Mouse (Mus musculus) embryo, embryonic 10 days (tissue): Measurements from ENCODE around the gene Cnga3.

Experiments used
- DNase-seq: peaks from one replicate; pipeline ENCODE4 v3.0.0-alpha.2; 2015; ENCODE audit warnings: low spot score

Cnga3 gene

DNA sequence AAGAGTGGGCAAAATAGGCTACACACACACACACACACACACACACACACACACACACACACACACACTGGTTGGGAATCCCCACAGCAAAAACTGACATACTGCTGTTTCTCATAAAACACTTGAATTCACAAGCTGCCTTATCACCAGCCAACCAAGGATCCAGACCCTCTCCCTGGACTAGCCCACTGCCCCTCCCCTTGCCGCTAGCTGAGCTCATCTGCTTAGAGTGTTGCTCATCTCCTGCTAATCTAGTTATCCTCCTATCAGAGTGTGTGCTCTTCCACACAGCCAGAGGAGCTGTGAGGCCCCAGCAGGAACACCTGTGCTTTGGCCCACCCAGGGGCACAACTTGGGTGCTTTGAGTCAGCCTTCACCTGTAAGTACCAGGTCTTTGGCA lies at the start of gene Cnga3:
Cnga3 (plus strand) TSS at position 291 of the 400 bp plus-strand sequence.
- no peak for DNase-seq

DNA sequence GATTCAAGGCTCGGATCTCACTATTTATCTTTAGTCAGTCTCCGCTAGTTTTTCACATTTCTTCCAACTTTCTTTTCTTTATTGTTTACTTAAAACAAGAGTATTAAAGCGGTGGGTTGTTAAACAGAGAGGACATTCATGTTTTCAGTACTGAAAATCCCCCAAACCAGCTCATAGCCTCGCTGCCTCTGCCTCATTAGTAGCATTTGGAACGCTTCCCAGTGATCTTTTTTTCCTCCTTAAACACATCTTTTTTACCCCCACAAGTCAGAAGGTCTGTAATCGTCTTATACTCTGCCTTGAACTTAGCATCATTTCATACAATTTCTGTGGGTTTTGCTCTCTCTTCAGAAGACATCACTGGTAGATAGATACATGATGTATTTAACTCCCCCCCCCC lies 48.2 kb upstream of the Cnga3 start:
- no peak for DNase-seq

DNA sequence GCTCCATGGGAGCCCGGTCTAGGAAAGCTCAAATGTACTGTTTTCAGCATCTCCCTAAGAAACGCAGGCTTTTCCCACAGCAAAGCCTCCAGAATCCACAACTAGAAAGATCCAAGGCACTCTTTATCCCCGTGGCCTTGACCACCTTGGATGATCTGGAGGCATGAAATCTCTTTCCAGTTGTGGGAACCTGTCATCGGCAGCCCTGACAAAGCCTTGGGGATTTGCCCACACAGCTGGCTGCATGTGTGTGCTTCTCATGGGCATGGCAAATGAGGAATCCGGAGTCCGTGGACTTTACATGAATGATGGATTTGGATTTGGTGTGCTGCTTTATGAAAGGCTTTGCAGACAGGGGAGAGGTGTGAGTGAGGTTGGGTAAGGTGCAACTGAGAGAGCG lies 46.3 kb upstream of the Cnga3 start:
- DNase-seq = no peak

DNA sequence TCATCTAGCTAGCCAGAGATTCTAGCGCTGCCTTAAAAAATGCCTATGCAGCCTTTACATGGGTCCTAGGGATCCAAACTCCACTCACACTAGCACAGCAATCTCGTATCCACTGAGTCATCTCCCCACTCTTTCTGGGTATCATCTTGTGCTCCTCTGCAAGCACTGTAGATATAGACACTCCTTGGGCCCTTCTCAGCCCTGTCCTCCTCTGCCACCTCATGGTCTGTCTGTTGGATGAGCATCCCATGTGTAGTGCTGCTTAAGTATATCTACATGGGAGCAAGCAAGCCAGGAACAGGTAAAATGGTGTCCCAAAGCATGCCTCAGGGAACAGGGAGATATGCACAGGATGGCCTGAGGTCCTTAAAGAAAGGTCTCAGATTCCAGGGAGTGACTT lies 36.4 kb upstream of the Cnga3 start:
- DNase-seq = no peak

DNA sequence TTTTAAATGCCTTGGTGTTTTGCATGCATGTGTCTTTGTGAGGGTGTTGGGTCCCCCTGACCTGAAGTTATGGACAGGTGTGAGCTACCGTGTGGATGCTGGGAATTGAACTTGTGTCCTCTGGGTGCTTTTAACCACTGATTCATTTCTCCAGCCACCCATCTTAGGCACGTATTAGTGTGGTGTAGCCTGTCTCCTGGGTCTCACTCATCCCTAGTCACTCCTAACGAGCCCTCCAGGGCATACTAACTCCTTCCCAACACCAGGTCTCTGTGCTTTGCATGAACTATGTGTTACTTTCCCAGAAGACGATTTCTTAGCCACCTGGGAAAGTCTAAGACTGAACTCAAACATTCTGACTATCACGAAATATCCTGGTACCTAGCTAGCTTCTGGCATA lies 34.4 kb upstream of the Cnga3 start:
- DNase-seq = no peak

DNA sequence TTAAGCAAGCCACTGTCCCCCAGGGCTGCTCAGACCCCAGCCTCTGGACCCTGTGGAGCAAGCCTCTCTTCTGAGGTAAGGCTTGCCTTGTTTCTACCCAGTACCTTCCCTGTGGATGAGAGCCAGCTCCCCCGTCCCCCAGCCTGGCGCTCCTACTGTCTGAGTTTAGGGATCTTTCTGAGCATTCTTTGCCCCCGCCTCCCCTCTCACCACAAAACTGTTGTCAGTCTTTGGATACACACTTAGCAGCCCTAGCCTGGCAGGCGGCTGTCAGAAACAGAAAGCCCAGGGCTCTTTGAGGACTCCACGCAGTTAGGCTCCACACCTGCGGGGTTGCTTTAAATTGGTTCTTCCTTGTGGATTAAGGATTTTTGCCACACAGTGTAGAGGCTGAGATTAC lies 27.2 kb upstream of the Cnga3 start:
- no peak for DNase-seq

DNA sequence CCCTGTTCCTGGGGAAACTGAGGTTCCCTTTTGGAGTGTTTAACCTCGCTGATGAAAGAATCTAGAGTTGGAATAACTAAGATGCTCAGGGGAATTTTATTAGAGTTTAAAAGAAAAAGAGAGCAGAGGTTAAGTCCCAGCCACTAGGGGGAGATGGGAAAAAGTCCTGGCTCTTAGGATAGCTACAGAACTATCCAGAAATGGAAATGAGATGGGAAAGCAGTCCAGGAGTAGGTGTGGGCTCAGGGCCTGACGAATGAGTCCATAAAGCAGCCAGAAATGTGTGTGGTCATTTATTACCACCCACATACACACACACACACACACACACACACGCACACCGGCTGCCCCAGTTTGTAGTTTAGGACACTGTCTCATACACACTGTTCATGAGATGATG lies 19.6 kb upstream of the Cnga3 start:
- peak; percentile 11 for DNase-seq

DNA sequence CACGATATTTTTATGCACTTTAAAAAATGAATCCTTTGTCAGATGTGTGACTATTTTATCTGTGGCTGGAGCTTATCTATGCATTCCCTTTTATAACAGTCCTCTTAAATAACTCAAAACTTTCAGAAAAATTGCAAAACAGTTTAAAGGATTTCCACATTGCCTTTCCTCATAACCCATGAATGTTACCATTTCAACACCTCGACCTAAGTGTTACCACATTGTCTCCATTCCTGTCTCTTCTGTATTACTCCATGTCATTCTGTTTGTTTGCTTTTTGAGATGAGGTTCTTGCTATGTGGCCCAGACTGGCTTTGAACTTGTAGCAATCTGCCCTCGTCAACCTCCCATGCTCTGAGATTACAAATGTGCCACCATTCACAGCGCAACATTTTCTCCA lies 12.8 kb upstream of the Cnga3 start:
- no peak for DNase-seq

DNA sequence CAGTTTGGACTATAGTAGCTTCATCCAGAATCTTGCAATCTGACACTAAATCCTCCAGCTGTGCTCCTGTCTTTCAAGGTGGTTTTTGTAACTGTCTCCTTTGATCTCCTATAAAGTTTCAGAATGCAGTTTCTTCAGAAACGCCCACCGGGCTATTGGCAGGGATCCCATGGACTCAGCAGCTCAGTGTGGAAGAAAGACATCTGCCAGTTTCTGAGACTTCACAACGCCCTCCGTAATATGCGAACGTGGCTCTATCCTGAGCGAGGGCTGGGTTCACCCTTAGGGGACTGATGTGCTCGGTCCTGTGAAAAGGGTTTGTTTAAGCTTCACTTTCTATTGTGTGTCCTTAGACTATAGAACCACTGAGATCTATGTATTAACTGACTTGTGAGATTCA lies 6.5 kb upstream of the Cnga3 start:
- no peak for DNase-seq

DNA sequence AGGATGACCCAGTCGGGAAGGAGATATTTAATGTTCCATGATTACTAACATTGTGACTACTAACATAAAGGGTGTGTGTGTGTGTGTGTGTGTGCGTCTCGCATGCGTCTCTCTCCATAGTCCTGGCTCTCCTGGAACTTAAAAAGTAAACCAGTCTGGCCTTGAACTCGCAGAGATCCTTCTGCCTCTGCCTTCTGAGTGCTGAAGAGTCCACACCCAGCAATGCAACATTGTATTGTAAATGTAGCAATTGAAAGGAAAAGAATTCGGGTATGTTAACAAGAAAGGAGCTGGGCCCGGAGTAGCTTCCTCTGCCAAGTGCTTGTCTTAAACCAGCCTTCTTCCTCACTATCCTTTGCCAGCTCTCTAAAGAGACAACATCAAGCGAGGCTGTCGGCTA lies 1.9 kb upstream of the Cnga3 start:
- no peak for DNase-seq

DNA sequence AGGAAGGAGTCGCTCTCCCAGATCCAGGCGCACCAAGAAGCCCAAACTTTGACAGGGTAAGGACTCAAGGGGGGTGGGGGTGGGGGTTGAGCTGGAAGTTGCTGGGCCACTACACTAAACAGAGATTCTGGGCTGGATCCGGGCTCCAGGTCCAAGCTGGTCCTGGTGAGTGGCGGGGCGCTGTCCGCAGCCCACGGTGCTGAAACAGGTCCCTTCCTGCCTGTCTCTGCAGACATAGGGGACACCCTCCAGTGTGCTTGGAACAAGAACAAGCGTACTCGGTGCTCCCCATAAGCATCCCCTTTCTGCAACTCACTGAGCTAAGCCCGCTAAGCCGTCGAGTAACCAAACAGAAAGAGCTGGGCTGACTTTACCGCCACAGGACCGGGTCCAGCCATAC lies 4.2 kb downstream of the Cnga3 start:
- DNase-seq = peak; percentile 80

DNA sequence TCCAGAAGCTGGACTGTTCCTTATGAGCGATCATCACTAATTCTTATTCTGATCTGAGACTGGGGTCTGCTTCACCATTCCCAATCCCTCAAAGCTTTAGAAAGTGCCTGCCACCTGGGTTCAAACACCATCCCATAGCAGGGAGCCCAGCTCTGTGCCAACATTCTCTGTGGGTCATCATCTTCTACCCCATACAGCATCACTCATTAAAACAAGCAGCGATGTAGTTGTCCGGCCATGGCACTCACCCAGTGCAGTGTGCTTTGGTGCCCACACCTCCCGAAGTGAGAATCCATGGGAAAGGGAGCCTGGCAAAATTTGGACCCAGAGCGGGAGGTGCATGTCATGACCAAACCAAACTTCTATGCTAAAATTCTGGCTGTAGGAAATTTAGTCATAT lies 5.4 kb downstream of the Cnga3 start:
- no peak for DNase-seq

DNA sequence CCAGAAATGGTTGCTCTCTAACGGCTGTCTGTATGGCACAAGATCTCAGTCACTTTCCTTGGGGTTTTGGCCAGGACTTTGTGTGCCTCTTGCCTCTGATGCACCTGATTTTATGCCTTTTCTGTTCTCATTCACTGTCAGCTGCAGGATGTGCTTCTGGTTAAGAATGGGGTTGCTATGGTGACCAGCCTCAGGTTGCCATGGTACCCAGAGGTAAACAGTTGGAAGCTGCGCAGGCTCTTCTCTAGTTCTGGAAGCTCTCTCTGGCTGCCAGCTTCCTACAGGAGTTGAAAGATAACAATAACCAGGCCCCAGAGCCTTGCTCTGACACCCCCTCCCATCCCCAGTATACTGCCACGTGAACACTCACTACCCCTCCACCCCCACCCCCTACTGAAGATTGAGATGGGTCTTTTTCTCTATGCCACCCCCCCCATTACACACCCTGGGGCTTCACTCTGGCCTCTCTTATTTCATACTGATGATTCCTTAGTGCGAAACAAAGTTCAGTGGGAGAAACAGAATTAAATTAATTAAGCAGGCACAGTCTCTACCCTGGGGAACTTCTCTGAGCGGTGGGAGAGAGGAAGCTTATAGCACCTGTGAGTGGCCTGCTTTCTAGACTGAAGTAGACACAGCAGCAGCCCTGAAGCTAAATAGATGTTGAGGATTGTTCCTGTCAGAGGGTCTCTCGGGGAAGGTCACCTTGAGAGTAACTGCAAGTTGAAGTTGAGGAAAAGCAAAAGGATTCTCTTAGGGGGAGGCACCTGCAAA lies 6.1 kb downstream of the Cnga3 start:
- DNase-seq = peak; percentile 74

DNA sequence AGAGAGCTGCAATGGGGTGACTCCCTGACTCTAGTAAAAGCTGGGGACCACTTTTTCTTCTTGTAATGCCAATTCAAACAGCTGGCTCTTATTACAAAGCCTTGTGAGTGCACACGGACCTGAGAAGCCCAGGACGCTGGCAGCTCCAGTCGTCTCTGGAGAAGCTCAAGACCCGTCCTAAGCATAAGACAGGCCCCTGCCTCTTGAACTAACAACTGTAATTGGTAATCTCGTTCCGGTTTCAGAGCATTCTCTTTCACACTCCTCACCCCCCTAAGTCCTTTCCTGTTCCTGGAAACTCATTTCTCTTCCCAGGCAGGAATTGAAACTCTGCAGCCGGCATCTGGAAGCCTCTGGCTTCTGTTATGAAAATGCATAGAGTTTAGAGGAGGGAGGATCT lies 7.8 kb downstream of the Cnga3 start:
- no peak for DNase-seq

DNA sequence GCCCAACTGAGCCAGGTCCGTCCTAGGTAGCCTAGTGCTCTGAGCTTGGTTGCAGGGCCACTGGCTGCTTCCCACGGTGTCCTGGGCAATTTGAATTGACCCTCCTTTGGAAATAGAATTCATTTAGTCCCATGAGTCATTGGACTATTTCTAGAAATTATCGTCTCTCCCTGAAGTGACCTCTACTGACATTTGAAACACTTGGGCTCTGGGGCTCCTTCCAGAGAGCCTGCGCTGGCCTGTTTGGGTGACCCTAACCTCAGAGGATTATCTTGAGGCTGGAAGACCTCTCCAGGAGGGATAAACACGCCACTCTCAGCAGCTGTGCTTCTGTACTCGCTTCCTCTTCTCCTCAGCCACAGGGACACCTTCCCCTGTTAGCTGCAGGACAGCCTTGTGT lies 16.2 kb downstream of the Cnga3 start:
- DNase-seq = no peak

DNA sequence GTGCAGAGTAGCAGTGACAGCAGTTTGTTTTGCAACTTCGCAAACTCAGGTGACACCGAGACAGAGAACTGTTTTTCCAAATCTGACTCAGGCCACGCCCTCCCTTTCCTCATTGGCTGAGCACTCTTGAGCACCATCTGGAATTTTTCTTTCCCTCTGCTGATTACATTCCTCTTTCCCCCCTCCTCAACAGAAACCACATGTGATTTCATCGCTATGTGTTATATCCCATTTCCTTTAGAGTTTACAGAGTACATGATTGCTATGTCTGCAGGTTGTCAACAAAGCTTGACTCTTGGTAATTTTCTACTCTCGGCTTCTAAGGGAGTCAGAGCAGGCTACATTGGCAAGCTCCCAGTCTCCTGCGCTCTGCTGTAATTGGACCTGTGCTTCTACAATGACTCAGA lies 17.1 kb downstream of the Cnga3 start:
- peak; percentile 25 for DNase-seq

DNA sequence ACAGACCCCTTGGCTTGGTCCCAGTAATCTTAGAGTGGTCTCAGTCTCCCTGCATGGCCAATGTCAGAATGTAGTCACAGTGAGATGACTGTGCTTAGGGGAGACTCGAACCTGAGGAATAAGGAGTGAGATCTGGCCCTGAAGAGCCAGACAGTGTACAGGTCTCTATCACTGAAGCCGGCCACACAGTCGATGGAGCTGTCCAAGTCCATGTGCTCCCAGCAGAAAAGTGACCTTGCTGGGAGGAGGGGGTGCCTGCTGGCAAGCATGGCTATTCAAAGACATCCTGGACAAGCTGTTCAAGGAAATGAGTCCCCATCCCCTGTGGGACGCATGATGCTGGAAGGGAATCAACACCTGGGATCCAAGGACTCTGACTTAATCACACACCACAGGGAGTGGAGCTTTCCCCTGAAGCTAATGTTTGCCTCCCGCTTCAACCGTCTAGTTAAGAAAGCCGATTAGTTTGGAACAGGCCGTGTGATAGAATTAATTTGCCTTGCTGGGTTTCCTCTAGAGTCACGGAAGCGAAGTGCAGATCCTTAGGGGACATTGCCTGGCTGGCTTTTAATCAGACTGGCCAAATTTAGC lies 24.9 kb downstream of the Cnga3 start:
- no peak for DNase-seq

DNA sequence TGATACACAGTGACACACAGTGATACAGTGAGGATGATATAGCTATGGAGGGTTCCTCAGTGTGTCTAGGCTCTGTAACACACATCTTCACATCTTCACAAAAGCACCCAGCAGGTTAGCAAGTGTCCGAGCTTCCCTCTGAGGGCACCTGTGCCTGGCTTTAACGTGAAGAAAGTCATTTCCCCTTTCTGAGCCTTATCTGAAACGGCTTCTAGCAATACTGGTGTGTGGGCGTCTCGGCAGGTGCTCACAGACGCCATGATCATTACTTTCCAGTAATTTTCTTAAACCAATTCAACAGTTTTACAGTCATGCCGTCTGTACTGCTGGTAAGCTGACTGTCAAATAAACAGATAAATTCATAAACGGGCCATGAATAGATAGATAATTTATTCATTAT lies 28.0 kb downstream of the Cnga3 start:
- DNase-seq = no peak

DNA sequence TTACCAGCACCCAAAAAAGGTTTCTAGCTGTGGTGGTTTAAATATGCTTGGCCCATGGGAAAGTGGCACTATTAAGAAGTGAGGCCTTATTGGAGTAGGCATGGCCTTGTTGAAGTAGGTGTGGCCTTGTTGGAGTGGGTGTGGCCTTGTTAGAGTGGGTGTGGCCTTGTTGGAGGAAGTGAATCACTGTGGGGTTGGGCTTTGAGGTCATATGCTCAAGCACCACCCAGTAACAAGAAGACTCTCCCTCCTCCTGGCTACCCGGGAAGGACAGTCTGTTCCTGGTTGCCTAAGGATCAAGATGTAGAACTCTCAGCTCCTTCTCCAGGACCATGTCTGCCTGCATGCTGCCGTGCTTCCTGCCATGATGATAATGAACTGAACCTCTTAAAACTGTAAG lies 32.2 kb downstream of the Cnga3 start:
- no peak for DNase-seq

DNA sequence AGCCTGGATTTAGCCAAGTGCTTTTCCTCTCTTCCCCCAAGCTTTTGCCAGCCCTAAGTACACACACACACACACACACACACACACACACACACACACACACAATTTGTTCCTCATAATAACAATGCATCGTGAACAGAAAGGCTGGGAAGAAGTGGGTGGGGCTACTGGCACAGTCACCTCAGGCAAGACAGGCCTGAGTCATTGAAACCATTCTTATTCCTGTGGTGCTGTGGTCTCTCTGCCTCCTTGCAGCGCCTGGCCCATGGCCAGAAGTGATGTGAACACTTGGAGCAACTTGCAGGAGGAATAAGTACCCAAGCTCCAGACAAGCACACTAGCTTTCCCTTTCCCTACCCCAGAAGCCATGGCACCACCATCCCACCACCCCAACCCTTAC lies 34.2 kb downstream of the Cnga3 start:
- no peak for DNase-seq

DNA sequence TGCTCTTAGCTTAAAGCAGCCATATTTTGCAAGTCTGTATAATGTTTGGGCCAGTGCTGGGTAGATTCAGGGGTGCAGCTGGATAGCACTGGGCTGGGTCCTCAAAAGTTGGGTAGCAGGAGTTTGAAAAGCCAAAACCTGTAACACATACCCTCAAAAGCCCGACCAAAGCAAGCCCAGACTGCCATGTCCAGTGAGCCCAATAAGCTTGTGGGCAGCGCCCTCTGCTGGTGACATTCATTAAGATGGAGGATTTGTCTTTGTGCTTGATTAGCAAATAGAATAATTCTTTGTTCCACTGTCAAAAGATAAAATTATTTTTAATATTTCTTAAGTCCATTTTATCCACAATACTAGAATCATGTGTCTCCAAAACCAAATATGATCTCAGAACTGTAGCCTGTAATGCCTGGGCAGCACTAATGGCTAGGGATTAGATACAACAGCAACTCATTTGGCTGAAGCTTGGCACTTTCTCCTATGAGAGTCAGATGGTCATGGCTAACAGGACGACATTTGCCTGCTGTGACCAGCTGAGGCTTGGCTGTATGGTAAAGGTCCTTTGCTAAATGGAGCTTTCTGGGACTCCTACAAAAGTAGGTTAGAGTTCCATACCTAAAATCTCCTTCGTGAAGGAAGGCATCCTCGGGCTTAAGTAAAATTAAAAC lies 36.5 kb downstream of the Cnga3 start:
- DNase-seq = peak; percentile 91

DNA sequence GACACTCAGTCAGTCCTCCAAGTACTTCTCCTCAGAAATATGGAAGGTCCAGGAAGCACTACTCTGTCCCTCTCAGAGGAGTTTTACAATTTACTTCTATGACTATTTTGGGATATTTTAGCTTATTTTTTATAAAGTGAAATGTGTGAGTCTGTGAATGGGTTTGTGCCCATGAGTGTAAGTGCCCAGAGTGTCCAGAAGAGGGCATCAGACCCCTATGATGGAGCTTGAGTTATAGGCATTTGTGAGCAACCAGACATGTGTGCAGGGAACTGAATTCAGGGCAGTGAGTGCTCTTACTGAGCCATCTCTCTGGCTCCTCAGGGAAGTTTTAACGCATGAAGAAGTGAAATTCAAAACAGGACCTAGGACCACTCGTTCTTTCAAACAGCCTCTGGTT lies 44.2 kb downstream of the Cnga3 start:
- no peak for DNase-seq

DNA sequence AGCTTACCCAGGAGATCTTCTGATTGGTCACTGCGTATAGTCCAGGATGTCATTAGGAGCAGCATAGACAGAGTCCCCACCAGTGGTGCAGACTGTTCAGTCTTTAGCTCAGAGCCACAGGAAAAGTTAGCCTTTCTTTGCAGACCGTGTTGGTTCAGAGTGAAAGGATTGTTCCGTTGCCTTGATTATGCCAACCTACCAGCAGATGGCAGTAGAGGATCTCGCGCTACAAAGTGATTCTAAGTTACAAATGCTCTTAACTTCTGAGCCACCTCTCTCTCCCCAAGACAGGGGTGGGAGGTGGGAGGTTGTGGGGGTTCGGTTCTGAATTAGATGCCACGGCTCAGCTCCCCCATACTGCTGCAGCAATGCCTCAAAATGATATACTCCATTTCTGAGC lies 58.2 kb downstream of the Cnga3 start:
- peak; percentile 89 for DNase-seq

DNA sequence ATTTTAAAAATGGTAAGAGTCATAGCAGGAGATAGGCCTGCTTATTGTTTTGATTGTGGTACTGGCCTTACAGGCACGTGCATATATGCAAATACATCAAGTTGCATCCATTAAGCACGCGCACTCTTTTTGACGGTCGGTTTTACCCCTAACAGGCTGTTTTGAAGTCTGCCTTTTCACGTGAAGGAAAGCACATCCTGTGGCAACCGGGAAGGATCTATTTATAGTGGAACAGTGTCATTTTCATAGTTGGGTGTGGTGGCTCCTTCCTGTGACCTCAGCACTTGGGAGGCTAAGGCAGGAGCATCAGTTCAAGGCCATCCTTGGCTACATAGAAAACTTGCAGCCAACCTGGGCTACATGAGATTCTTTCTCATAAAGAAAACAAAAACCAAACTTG lies 72.3 kb downstream of the Cnga3 start:
- no peak for DNase-seq
